Mouse (Mus musculus): ENCODE measurements at regions not wholly inside any gene's neighbourhood (a gene's known extent, or its start where the extent isn't known, plus 50 kb on each side); places are given as distances from the start of the nearest gene placed in this dataset.

DNA sequence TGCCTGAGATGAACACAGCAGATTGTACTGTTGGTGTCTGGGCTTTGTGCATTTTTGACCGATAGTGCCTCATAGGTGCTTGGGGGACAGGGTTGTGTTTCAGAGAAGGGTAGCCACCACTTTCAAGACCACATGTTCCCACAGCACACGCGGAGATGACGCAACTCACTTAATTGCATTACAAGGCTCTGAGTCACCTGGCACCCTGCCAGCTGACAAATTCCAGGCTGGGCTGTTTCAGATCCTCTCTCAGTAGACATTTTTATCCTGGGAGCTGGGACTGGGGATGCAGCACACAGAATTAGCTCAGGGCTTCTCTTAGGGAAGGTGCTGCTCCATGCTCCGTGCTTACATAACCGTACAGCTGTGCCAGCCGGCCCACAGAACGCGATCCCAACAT, 83.1 kb upstream of the Nap1l1 start:
- TF ChIP-seq CTCF (IDR thresholded peaks at IDR 0.05; ENCODE audit: low read depth, low read length), result no peak
- no peak for TF ChIP-seq POLR2A (IDR thresholded peaks at IDR 0.05; ENCODE audit: borderline replicate concordance, low read depth, low read length)
